Mouse (Mus musculus): ENCODE results near the gene Caprin1. TPM values are rescaled to one million over a fixed set of nuclear protein-coding genes. Genes with fewer than 3 reads are reported as not detected.

Caprin1 gene
- polyA plus RNA-seq, 1 experiment from 2014 or later, result 610 TPM

DNA sequence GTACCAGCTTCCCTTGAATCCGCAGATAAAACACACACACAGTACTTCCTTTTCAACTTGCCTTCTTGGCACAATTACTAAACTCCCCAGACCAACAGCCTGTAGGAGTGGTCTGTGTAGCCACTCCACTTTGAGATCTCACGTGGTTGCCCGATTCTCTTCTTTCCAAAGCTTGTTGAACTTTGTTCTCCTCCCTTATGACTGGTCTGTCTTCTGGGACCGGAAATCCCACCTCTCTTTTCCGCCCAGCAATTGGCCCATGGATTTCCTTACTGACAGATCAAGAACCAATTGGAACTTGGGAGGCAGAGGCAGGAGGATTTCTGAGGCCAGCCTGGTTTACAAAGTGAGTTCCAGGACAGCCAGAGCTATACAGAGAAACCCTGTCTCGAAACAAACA is 13.0 kb upstream of the Caprin1 start:
- no peak overlapping the region for H3K9ac ChIP-seq (ENCODE audit: low read depth, low read length)
- H3K36me3 ChIP-seq (ENCODE audit: control insufficient read depth, insufficient read depth, low read length), result no peaks in the 10 kb centered on the region
- no peaks in the 10 kb centered on the region for H3K27me3 ChIP-seq (ENCODE audit: control insufficient read depth, insufficient read depth, low read length)
- H3K27ac ChIP-seq (ENCODE audit: low read depth, low read length), result no peak overlapping the region
- H3K4me1 ChIP-seq (replicated peaks; ENCODE audit: control insufficient read depth, insufficient read depth, low read length), result no peaks in the 10 kb centered on the region
- ATAC-seq (ENCODE audit: low FRiP score), result no peak
- H3K4me2 ChIP-seq (replicated peaks; ENCODE audit: low read depth, low read length), result no peak overlapping the region
- WGBS, result 89% methylated on average over 6 of the region's 6 CpGs
- no peaks in the 10 kb centered on the region for H3K9me3 ChIP-seq (ENCODE audit: control insufficient read depth, low read length)
- DNase-seq (ENCODE audit: low spot score), result no peak
- no peak overlapping the region for H3K4me3 ChIP-seq (ENCODE audit: low read depth, low read length)

DNA sequence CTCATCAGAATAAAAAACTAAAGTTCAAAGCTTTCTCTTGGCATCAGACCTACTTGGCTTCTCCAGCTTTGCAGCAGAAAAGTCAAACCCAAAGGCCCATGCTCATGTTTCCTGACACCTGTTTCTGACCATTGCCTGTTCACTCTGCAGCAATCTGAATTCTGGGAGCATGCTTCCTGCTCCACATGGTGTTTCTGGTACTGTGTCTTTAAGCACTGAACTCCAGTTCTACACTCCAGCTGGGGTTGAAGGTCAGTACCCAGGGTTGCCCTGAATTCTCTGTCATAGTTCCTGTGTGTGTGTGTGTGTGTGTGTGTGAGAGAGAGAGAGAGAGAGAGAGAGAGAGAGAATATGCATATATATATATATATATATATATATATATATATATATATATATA is 11.0 kb upstream of the Caprin1 start:
- H3K4me2 ChIP-seq (replicated peaks; ENCODE audit: low read depth, low read length), result no peak overlapping the region
- H3K27me3 ChIP-seq (ENCODE audit: control insufficient read depth, insufficient read depth, low read length), result no peaks in the 10 kb centered on the region
- ATAC-seq (ENCODE audit: low FRiP score), result no peak
- H3K4me3 ChIP-seq (ENCODE audit: low read depth, low read length), result no peak overlapping the region
- H3K27ac ChIP-seq (ENCODE audit: low read depth, low read length), result no peak overlapping the region
- H3K4me1 ChIP-seq (replicated peaks; ENCODE audit: control insufficient read depth, insufficient read depth, low read length), result no peaks in the 10 kb centered on the region
- H3K9ac ChIP-seq (ENCODE audit: low read depth, low read length), result no peak overlapping the region
- no peak for DNase-seq (ENCODE audit: low spot score)
- H3K36me3 ChIP-seq (ENCODE audit: control insufficient read depth, insufficient read depth, low read length), result no peaks in the 10 kb centered on the region
- H3K9me3 ChIP-seq (ENCODE audit: control insufficient read depth, low read length), result no peaks in the 10 kb centered on the region

DNA sequence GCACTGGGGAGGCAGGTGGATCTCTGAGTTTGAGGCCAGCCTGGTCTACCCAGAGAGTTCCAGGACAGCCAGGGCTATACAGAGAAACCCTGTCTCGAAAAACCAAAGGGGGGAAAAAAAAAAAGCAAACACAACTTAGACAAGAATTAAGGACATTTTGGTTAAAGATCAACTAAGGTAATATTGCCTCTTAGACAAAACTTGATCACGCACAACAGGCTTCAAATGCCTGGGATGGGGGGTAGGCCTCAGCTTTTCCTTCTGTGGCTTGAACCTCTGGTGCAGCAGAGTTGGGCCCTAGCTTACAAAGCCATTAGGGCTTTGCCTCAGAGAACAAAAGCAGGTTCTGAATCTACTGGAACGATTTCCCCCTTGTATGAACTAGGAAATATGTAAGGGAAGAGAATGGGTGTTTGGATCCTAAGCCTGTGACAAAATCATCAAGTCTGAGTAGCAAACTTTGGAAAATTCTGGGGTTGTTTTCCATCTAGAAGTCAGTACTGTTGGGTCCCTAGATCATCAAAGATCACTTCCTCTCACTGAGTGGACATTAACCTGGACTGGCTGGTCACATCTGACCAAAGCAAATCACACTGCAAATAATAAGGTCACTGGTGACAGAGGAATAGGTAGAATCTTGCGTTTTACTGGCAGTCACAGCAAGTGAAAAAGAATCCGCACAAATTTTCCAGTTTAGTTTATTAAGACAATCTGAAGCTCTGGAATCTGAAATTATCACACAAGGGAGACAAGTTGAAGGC is 6.5 kb upstream of the Caprin1 start:
- WGBS, result 79% methylated on average over 5 of the region's 5 CpGs
- Histone ChIP-seq H3K36me3 (ENCODE audit: control insufficient read depth, insufficient read depth, low read length) (no peaks in the 10 kb centered on the region), H3K9ac (ENCODE audit: low read depth, low read length) (no peak overlapping the region), H3K4me3 (ENCODE audit: low read depth, low read length) (no peak overlapping the region), H3K27ac (ENCODE audit: low read depth, low read length) (no peak overlapping the region), H3K27me3 (ENCODE audit: control insufficient read depth, insufficient read depth, low read length) (no peaks in the 10 kb centered on the region), H3K9me3 (ENCODE audit: control insufficient read depth, low read length) (no peaks in the 10 kb centered on the region), H3K4me1 (replicated peaks; ENCODE audit: control insufficient read depth, insufficient read depth, low read length) (no peaks in the 10 kb centered on the region), H3K4me2 (replicated peaks; ENCODE audit: low read depth, low read length) (no peak overlapping the region)
- ATAC-seq (ENCODE audit: low FRiP score), result no peak
- DNase-seq (ENCODE audit: low spot score), result no peak

DNA sequence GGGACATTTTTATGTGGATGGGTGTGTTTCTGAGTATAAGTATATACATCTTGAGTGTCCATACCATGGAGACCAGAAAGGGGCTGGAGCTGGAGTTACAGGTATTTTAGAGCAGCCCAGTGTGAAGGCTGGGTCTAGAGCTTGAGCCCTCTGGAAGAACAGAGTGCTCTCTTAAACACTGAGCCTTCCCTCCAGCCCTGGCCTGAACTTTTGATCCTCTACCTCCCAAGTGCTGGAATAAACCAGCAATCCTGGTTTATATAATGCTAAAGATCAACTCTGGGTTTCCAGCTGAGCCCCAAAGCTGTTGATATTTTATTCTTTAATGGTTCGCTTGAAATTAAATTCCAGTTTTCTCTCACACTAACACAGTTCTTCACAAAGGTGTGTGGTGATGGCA is 5.0 kb upstream of the Caprin1 start:
- DNase-seq (ENCODE audit: low spot score), result no peak
- WGBS, result 82% methylated on average over 1 of the region's 1 CpGs
- Histone ChIP-seq H3K27ac (ENCODE audit: low read depth, low read length) (no peak overlapping the region), H3K9ac (ENCODE audit: low read depth, low read length) (no peak overlapping the region), H3K27me3 (ENCODE audit: control insufficient read depth, insufficient read depth, low read length) (no peaks in the 10 kb centered on the region), H3K9me3 (ENCODE audit: control insufficient read depth, low read length) (no peaks in the 10 kb centered on the region), H3K4me3 (ENCODE audit: low read depth, low read length) (no peak overlapping the region), H3K4me1 (replicated peaks; ENCODE audit: control insufficient read depth, insufficient read depth, low read length) (no peaks in the 10 kb centered on the region), H3K36me3 (ENCODE audit: control insufficient read depth, insufficient read depth, low read length) (no peaks in the 10 kb centered on the region), H3K4me2 (replicated peaks; ENCODE audit: low read depth, low read length) (no peak overlapping the region)
- no peak for ATAC-seq (ENCODE audit: low FRiP score)

DNA sequence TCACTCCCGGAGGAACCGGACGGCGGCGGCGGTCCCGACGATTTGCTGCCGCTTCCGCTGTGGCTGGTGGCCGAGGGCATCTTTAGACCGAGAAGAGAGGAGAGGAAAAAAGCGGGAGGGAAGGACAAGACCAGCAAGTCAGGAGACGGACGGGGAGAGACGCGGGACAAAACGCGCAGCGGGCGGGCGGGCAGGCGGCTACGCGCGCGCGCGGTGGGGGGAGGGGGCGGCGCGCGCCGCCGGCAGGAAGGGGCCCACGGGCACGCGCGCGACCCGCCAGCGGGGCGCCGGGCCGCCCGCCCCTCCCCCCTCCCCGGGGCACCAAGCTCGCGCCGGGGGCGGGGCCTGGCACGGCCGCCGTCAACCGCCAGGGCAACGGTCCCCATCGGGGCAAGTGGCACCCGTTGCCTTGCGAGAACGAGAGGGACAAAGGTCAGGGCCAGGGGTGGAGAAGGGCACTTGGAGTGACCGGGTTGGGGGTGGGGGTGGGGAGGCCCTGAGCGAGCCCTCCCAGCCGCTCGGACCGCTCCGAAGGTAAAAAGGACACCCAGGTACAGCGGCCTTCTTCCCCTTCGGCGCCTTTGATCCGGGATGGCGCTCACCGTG is 485 bp downstream of the Caprin1 start:
- 0% methylated on average over 22 of the region's 72 CpGs for WGBS
- peak overlapping the region; percentile 100 for H3K27ac ChIP-seq (ENCODE audit: low read depth, low read length)
- no peaks in the 10 kb centered on the region for H3K4me1 ChIP-seq (replicated peaks; ENCODE audit: control insufficient read depth, insufficient read depth, low read length)
- DNase-seq (ENCODE audit: low spot score) (peak; percentile 95), ATAC-seq (ENCODE audit: low FRiP score) (peak; percentile 81)
- H3K4me2 ChIP-seq (replicated peaks; ENCODE audit: low read depth, low read length), result peak overlapping the region; percentile 39
- no peaks in the 10 kb centered on the region for H3K9me3 ChIP-seq (ENCODE audit: control insufficient read depth, low read length)
- H3K4me3 ChIP-seq (ENCODE audit: low read depth, low read length), result peak overlapping the region; percentile 88
- H3K9ac ChIP-seq (ENCODE audit: low read depth, low read length), result peak overlapping the region; percentile 98
- no peaks in the 10 kb centered on the region; the same call in 1 of the 2 replicates for H3K36me3 ChIP-seq (ENCODE audit: control insufficient read depth, insufficient read depth, low read length)
- no peaks in the 10 kb centered on the region for H3K27me3 ChIP-seq (ENCODE audit: control insufficient read depth, insufficient read depth, low read length)

DNA sequence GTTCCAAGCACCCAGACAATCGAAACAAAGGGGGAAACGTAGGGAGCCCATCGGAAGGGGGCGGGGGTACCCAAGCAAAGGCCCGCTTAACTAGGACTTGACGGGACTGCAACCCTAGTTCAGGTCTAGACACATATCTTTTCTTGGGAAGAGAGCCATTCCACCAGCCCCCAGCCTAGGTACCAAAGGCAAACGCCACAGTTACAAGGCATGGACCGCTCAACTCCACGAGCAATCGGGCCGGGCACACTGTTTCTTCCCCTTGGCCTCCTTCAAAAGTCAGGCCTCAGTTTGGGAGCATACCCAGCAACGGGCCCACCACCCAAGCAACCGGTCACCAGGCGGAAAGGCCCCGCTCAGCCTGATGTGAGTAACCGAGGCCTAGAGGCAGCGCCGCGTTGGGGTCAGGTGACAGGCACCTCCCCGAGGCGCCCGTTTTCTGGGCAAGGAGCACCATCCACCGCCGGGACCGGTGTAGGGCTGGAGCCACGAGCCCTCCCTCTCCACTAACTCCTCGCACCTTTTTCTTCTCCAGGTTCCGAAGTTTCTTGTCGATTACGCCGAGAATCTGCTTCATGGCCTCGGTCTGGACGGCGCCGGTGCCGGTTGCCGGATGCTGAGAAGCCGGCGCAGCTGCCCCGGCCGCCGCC is 1.1 kb downstream of the Caprin1 start:
- no peaks in the 10 kb centered on the region for H3K9me3 ChIP-seq (ENCODE audit: control insufficient read depth, low read length)
- H3K4me1 ChIP-seq (replicated peaks; ENCODE audit: control insufficient read depth, insufficient read depth, low read length), result no peaks in the 10 kb centered on the region
- WGBS, result under 1% methylated on average over 42 of the region's 42 CpGs

DNA sequence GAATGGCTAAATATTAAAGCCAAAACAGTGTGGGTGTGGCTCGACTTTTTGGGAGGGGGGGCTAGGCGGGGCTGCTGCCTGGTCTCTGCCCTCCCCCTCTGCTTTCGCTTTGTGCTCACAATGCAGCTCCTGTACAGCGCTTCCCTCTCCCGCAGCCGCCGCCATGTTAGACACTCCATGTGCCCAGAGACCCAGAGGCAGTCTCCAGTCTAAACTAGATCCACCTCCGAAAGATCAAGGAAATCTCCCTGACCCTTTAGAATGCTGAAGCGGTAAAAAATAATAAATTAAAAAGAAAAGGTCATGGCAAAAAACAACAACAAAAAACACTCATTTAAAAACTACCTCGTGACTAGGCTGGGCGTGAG is 1.6 kb downstream of the Caprin1 start:
- H3K4me3 ChIP-seq (ENCODE audit: low read depth, low read length), result peak overlapping the region; percentile 88
- H3K36me3 ChIP-seq (ENCODE audit: control insufficient read depth, insufficient read depth, low read length), result peaks cover 3% of the 10 kb centered on the region; the same call in 1 of the 2 replicates
- peak overlapping the region; percentile 98 for H3K9ac ChIP-seq (ENCODE audit: low read depth, low read length)
- H3K9me3 ChIP-seq (ENCODE audit: control insufficient read depth, low read length), result no peaks in the 10 kb centered on the region
- peak overlapping the region; percentile 39 for H3K4me2 ChIP-seq (replicated peaks; ENCODE audit: low read depth, low read length)
- DNase-seq (ENCODE audit: low spot score) (peak; percentile 84), ATAC-seq (ENCODE audit: low FRiP score) (peak; percentile 74)
- H3K27ac ChIP-seq (ENCODE audit: low read depth, low read length), result peak overlapping the region; percentile 100
- no peaks in the 10 kb centered on the region for H3K27me3 ChIP-seq (ENCODE audit: control insufficient read depth, insufficient read depth, low read length)
- no peaks in the 10 kb centered on the region for H3K4me1 ChIP-seq (replicated peaks; ENCODE audit: control insufficient read depth, insufficient read depth, low read length)
- WGBS, result 0% methylated on average over 11 of the region's 11 CpGs

More for the DNA sequence above, 1.1 kb downstream of the Caprin1 start:
- peak; percentile 74 for DNase-seq (ENCODE audit: low spot score)
- Histone ChIP-seq H3K27me3 (ENCODE audit: control insufficient read depth, insufficient read depth, low read length) (no peaks in the 10 kb centered on the region), H3K4me3 (ENCODE audit: low read depth, low read length) (peak overlapping the region; percentile 88), H3K4me2 (replicated peaks; ENCODE audit: low read depth, low read length) (peak overlapping the region; percentile 39), H3K36me3 (ENCODE audit: control insufficient read depth, insufficient read depth, low read length) (no peaks in the 10 kb centered on the region; the same call in 1 of the 2 replicates), H3K9ac (ENCODE audit: low read depth, low read length) (peak overlapping the region; percentile 98), H3K27ac (ENCODE audit: low read depth, low read length) (peak overlapping the region; percentile 100)
- peak; percentile 66 for ATAC-seq (ENCODE audit: low FRiP score)

DNA sequence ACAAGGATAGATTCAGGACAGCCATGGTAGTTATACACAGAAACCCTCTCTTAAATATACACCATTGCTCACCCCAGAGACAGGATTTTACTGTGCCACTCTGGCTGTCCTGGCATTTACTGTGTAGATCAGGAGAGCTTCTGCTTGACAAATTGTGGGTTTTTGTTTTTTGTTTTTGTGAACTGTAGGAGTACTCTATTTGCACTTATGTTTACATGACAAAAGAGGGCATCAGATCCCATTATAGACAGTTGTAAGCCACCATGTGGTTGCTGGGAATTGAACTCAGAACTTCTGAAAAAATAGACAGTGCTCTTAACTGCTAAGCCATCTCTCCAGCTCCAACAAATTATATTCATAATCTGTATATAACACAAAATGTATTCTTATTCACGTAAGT is 5.4 kb downstream of the Caprin1 start:
- H3K4me1 ChIP-seq (replicated peaks; ENCODE audit: control insufficient read depth, insufficient read depth, low read length), result no peaks in the 10 kb centered on the region
- no peak overlapping the region for H3K27ac ChIP-seq (ENCODE audit: low read depth, low read length)
- no peaks in the 10 kb centered on the region for H3K27me3 ChIP-seq (ENCODE audit: control insufficient read depth, insufficient read depth, low read length)
- no peak for DNase-seq (ENCODE audit: low spot score)
- H3K36me3 ChIP-seq (ENCODE audit: control insufficient read depth, insufficient read depth, low read length), result peaks cover 5% of the 10 kb centered on the region; the same call in 1 of the 2 replicates
- no peak overlapping the region for H3K4me2 ChIP-seq (replicated peaks; ENCODE audit: low read depth, low read length)
- H3K4me3 ChIP-seq (ENCODE audit: low read depth, low read length), result no peak overlapping the region
- no peak for ATAC-seq (ENCODE audit: low FRiP score)
- H3K9me3 ChIP-seq (ENCODE audit: control insufficient read depth, low read length), result no peaks in the 10 kb centered on the region
- H3K9ac ChIP-seq (ENCODE audit: low read depth, low read length), result no peak overlapping the region
- WGBS, result 96% methylated on average over 1 of the region's 1 CpGs

All from hindbrain, embryonic 11.5 days (tissue).